Mouse (Mus musculus) hindbrain, embryonic 10.5 days (tissue): ENCODE results near the gene Ttll4. TPM values are rescaled to one million over a fixed set of nuclear protein-coding genes. Genes with fewer than 3 reads are reported as not detected.

ENCODE experiments used
- DNase-seq: peaks from one replicate; pipeline ENCODE4 v3.0.0-alpha.2; 2017; ENCODE audit warnings: low spot score
- H3K27ac ChIP-seq: fragments of 300-500 bp; sonication (generic); 2 replicates; pipeline ENCODE4 v1.5.1; 2016; ENCODE audit warnings: mild to moderate bottlenecking, moderate library complexity
- H3K27me3 ChIP-seq: fragments of 300-500 bp; sonication (generic); 2 replicates; pipeline ENCODE4 v1.6.1; 2016; ENCODE audit warnings: mild to moderate bottlenecking; ENCODE audit not compliant: poor library complexity, insufficient read depth, severe bottlenecking
- H3K36me3 ChIP-seq: fragments of 300-500 bp; sonication (generic); 2 replicates; pipeline ENCODE4 v1.6.1; 2016; ENCODE audit warnings: mild to moderate bottlenecking, moderate library complexity
- H3K4me1 ChIP-seq: fragments of 300-500 bp; sonication (generic); replicated peaks from 2 replicates; pipeline ENCODE4 v1.6.1; 2016; ENCODE audit warnings: mild to moderate bottlenecking
- H3K4me3 ChIP-seq: fragments of 300-500 bp; sonication (generic); 2 replicates; pipeline ENCODE4 v1.5.1; 2016; ENCODE audit warnings: mild to moderate bottlenecking, moderate library complexity
- H3K9me3 ChIP-seq: fragments of 300-500 bp; sonication (generic); 2 replicates; pipeline ENCODE4 v1.6.1; 2016; ENCODE audit warnings: mild to moderate bottlenecking, moderate library complexity
- WGBS: fragments of 180-500 bp; shearing (Covaris S2); methylation state at CpG from one replicate; pipeline ENCODE4 v1.1.7; 2016; 5-methylcytosine and 5-hydroxymethylcytosine counted together
- polyA plus RNA-seq: library from polyadenylated mRNA; unstranded; fragments of >200 nt; fragmentation: Nextera tagmentation; extraction: Ambion mirVana; gene quantifications from 2 replicates; pipeline ENCODE4 v1.2.1, GENCODE M21; 2016

The Ttll4 gene
- polyA plus RNA-seq, 1 experiment from 2014 or later, result 35.7 TPM

GRCm38 (mm10) chr1:74713859-74714730 lies 52.5 kb downstream of the Ttll4 start:
- peak overlapping the region; percentile 86 for H3K27ac ChIP-seq
- peaks cover 22% of the 10 kb centered on the region for H3K4me1 ChIP-seq
- peaks cover 22% of the 10 kb centered on the region; the same call in 1 of the 2 replicates for H3K27me3 ChIP-seq
- H3K4me3 ChIP-seq, result peak overlapping the region; percentile 73
- WGBS, result 35% methylated on average over 12 of the region's 12 CpGs
- DNase-seq, result no peak
- no peaks in the 10 kb centered on the region for H3K36me3 ChIP-seq
- H3K9me3 ChIP-seq, result no peaks in the 10 kb centered on the region

- Histone ChIP-seq H3K9me3 (no peaks in the 10 kb centered on the region), H3K36me3 (no peaks in the 10 kb centered on the region), H3K27ac (no peak overlapping the region), H3K4me1 (peaks cover 22% of the 10 kb centered on the region), H3K27me3 (peaks cover 22% of the 10 kb centered on the region; the same call in 1 of the 2 replicates), H3K4me3 (no peak overlapping the region)
- WGBS, result 66% methylated on average over 2 of the region's 2 CpGs
- DNase-seq, result no peak
These were observed 53.4 kb downstream of the Ttll4 start for GRCm38 (mm10) chr1:74714967-74715366.

- 67% methylated on average over 5 of the region's 5 CpGs for WGBS
- H3K36me3 ChIP-seq, result no peaks in the 10 kb centered on the region
- H3K4me1 ChIP-seq, result peaks cover 22% of the 10 kb centered on the region
- peaks cover 22% of the 10 kb centered on the region; the same call in 1 of the 2 replicates for H3K27me3 ChIP-seq
- peak; percentile 26 for DNase-seq
- no peaks in the 10 kb centered on the region for H3K9me3 ChIP-seq
- H3K27ac ChIP-seq, result no peak overlapping the region
- no peak overlapping the region for H3K4me3 ChIP-seq
These were observed 53.9 kb downstream of the Ttll4 start for GRCm38 (mm10) chr1:74715468-74715867.

GRCm38 (mm10) chr1:74715886-74716285 lies 54.3 kb downstream of the Ttll4 start:
- Histone ChIP-seq H3K4me3 (no peak overlapping the region), H3K27me3 (peaks cover 22% of the 10 kb centered on the region; the same call in 1 of the 2 replicates), H3K9me3 (no peaks in the 10 kb centered on the region), H3K27ac (no peak overlapping the region), H3K36me3 (no peaks in the 10 kb centered on the region), H3K4me1 (peaks cover 22% of the 10 kb centered on the region)
- DNase-seq, result no peak
- WGBS, result 85% methylated on average over 6 of the region's 6 CpGs

GRCm38 (mm10) chr1:74718113-74718512 lies 56.6 kb downstream of the Ttll4 start:
- H3K4me3 ChIP-seq, result no peak overlapping the region
- peaks cover 14% of the 10 kb centered on the region for H3K4me1 ChIP-seq
- no peak overlapping the region for H3K27ac ChIP-seq
- no peak for DNase-seq
- H3K27me3 ChIP-seq, result peaks cover 22% of the 10 kb centered on the region; the same call in 1 of the 2 replicates
- no peaks in the 10 kb centered on the region for H3K9me3 ChIP-seq
- WGBS, result 82% methylated on average over 8 of the region's 8 CpGs
- H3K36me3 ChIP-seq, result no peaks in the 10 kb centered on the region

- no peak overlapping the region for H3K27ac ChIP-seq
- H3K9me3 ChIP-seq, result no peaks in the 10 kb centered on the region
- no peaks in the 10 kb centered on the region for H3K36me3 ChIP-seq
- no peak for DNase-seq
- peaks cover 3% of the 10 kb centered on the region for H3K4me1 ChIP-seq
- H3K4me3 ChIP-seq, result no peak overlapping the region
- peaks cover 11% of the 10 kb centered on the region; the same call in 1 of the 2 replicates for H3K27me3 ChIP-seq
- 72% methylated on average over 3 of the region's 3 CpGs for WGBS
These were observed 57.7 kb downstream of the Ttll4 start for GRCm38 (mm10) chr1:74719281-74719680.

- Histone ChIP-seq H3K27ac (no peak overlapping the region), H3K27me3 (no peaks in the 10 kb centered on the region), H3K4me1 (no peaks in the 10 kb centered on the region), H3K36me3 (no peaks in the 10 kb centered on the region), H3K9me3 (no peaks in the 10 kb centered on the region), H3K4me3 (no peak overlapping the region)
- 70% methylated on average over 6 of the region's 6 CpGs for WGBS
- DNase-seq, result no peak
These were observed 60.1 kb downstream of the Ttll4 start for GRCm38 (mm10) chr1:74721657-74722056.

- no peaks in the 10 kb centered on the region for H3K4me1 ChIP-seq
- 76% methylated on average over 2 of the region's 2 CpGs for WGBS
- peak; percentile 16 for DNase-seq
These were observed 62.2 kb downstream of the Ttll4 start for GRCm38 (mm10) chr1:74723748-74724147.

GRCm38 (mm10) chr1:74726114-74726513 lies 64.6 kb downstream of the Ttll4 start:
- Histone ChIP-seq H3K4me3 (no peak overlapping the region), H3K36me3 (no peaks in the 10 kb centered on the region), H3K27ac (no peak overlapping the region), H3K9me3 (no peaks in the 10 kb centered on the region), H3K4me1 (no peaks in the 10 kb centered on the region), H3K27me3 (no peaks in the 10 kb centered on the region)
- DNase-seq, result no peak
- 85% methylated on average over 5 of the region's 5 CpGs for WGBS

More at GRCm38 (mm10) chr1:74723748-74724147, 62.2 kb downstream of the Ttll4 start:
- Histone ChIP-seq H3K27ac (no peak overlapping the region), H3K36me3 (no peaks in the 10 kb centered on the region), H3K9me3 (no peaks in the 10 kb centered on the region), H3K27me3 (no peaks in the 10 kb centered on the region), H3K4me3 (no peak overlapping the region)

GRCm38 (mm10) chr1:74726674-74727073 lies 65.1 kb downstream of the Ttll4 start:
- 86% methylated on average over 5 of the region's 5 CpGs for WGBS
- no peak for DNase-seq
- H3K4me1 ChIP-seq, result no peaks in the 10 kb centered on the region
- no peaks in the 10 kb centered on the region for H3K36me3 ChIP-seq
- no peaks in the 10 kb centered on the region for H3K9me3 ChIP-seq
- no peak overlapping the region for H3K27ac ChIP-seq
- H3K4me3 ChIP-seq, result no peak overlapping the region
- no peaks in the 10 kb centered on the region for H3K27me3 ChIP-seq

- no peaks in the 10 kb centered on the region for H3K9me3 ChIP-seq
- no peak overlapping the region for H3K4me3 ChIP-seq
- no peaks in the 10 kb centered on the region for H3K4me1 ChIP-seq
- H3K27me3 ChIP-seq, result no peaks in the 10 kb centered on the region
- WGBS, result 80% methylated on average over 8 of the region's 8 CpGs
- no peaks in the 10 kb centered on the region for H3K36me3 ChIP-seq
- DNase-seq, result no peak
- no peak overlapping the region for H3K27ac ChIP-seq
These were observed 66.9 kb downstream of the Ttll4 start for GRCm38 (mm10) chr1:74728446-74728845.

GRCm38 (mm10) chr1:74736977-74737376 lies 75.4 kb downstream of the Ttll4 start:
- 92% methylated on average over 12 of the region's 12 CpGs for WGBS
- H3K9me3 ChIP-seq, result no peaks in the 10 kb centered on the region
- H3K4me1 ChIP-seq, result no peaks in the 10 kb centered on the region
- no peak for DNase-seq
- H3K27ac ChIP-seq, result no peak overlapping the region
- no peak overlapping the region for H3K4me3 ChIP-seq
- H3K27me3 ChIP-seq, result no peaks in the 10 kb centered on the region; the same call in 1 of the 2 replicates
- H3K36me3 ChIP-seq, result no peaks in the 10 kb centered on the region

GRCm38 (mm10) chr1:74737500-74737899 lies 76.0 kb downstream of the Ttll4 start:
- Histone ChIP-seq H3K4me1 (no peaks in the 10 kb centered on the region), H3K27ac (no peak overlapping the region), H3K9me3 (no peaks in the 10 kb centered on the region), H3K36me3 (no peaks in the 10 kb centered on the region), H3K4me3 (no peak overlapping the region), H3K27me3 (no peaks in the 10 kb centered on the region; the same call in 1 of the 2 replicates)
- WGBS, result 90% methylated on average over 7 of the region's 7 CpGs
- DNase-seq, result no peak
